Mouse (Mus musculus) spleen, adult 2 months (tissue): ENCODE data around the gene Dagla.

ENCODE experiments used
- CTCF ChIP-seq: fragments of 200-500 bp; IDR thresholded peaks from 2 replicates; pipeline ENCODE4 v1.5.1; 2011; ENCODE audit warnings: mild to moderate bottlenecking, inconsistent platforms; ENCODE audit not compliant: insufficient read depth, insufficient read length, insufficient replicate concordance; ENCODE audit errors: extremely low read depth
- POLR2A ChIP-seq: fragments of 200-500 bp; IDR thresholded peaks from 2 replicates; pipeline ENCODE4 v1.6.1; 2011; ENCODE audit warnings: low read depth, low read length, inconsistent platforms

DNA sequence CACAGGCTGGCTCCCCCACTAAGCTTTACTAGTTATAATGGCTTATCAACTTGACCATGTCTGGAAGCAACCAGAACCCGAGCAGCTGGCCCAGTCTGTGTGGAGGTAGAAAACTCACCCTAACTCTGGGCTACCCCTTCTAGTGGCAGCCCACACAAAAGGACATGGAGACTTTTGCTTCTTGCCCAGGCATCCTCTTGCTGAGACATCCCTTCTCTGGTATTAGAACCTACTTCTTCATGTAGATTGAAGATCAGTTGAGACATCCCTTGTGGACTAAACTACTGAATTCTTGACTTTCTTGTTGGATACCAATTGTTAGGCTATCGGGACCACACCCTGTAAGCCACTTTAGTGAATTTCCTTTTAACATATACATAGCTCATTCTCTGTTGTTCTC is 106.4 kb downstream of the Dagla start:
- no peak for TF ChIP-seq CTCF
- no peak for TF ChIP-seq POLR2A
